Mouse (Mus musculus) neural tube, embryonic 13.5 days (tissue): ENCODE measurements around the gene Gsk3b. TPM values are rescaled to one million over a fixed set of nuclear protein-coding genes. Genes with fewer than 3 reads are reported as not detected.

Source experiments
- ATAC-seq: fragments of 200-750 bp; cut with Nextera tagmentation; 2 replicates; pipeline ENCODE4 v1.8.0; 2017; ENCODE audit warnings: low read depth, mild to moderate bottlenecking, moderate TSS enrichment, moderate library complexity
- H3K27ac ChIP-seq: fragments of 300-500 bp; sonication (generic); replicated peaks from 2 replicates; pipeline ENCODE4 v1.5.1; 2015; ENCODE audit warnings: moderate library complexity, mild to moderate bottlenecking, inconsistent platforms
- H3K27me3 ChIP-seq: fragments of 300-500 bp; sonication (generic); 2 replicates; pipeline ENCODE4 v1.6.1; 2015; ENCODE audit warnings: mild to moderate bottlenecking, inconsistent platforms
- H3K36me3 ChIP-seq: fragments of 300-500 bp; sonication (generic); 2 replicates; pipeline ENCODE4 v1.6.1; 2015; ENCODE audit warnings: mild to moderate bottlenecking, inconsistent platforms
- H3K4me1 ChIP-seq: fragments of 300-500 bp; sonication (generic); replicated peaks from 2 replicates; pipeline ENCODE4 v1.6.1; 2015; ENCODE audit warnings: inconsistent platforms
- H3K4me2 ChIP-seq: fragments of 300-500 bp; sonication (generic); 2 replicates; pipeline ENCODE4 v1.6.1; 2015; ENCODE audit warnings: inconsistent platforms, mild to moderate bottlenecking, moderate library complexity
- H3K4me3 ChIP-seq: fragments of 300-500 bp; sonication (generic); 2 replicates; pipeline ENCODE4 v1.5.1; 2015; ENCODE audit warnings: mild to moderate bottlenecking, inconsistent platforms
- H3K9ac ChIP-seq: fragments of 300-500 bp; sonication (generic); 2 replicates; pipeline ENCODE4 v1.6.1; 2015; ENCODE audit warnings: moderate library complexity, mild to moderate bottlenecking, inconsistent platforms
- H3K9me3 ChIP-seq: fragments of 300-500 bp; sonication (generic); 2 replicates; pipeline ENCODE4 v1.6.1; 2016; ENCODE audit warnings: inconsistent platforms
- WGBS: fragments of 180-500 bp; shearing (Covaris S2); methylation state at CpG from one replicate; pipeline ENCODE4 v1.1.7; 2015; 5-methylcytosine and 5-hydroxymethylcytosine counted together
- polyA plus RNA-seq: library from polyadenylated mRNA; unstranded; fragments of >200 nt; fragmentation: Nextera tagmentation; extraction: Ambion mirVana; gene quantifications from 2 replicates; pipeline ENCODE4 v1.2.1, GENCODE M21; 2015

Gsk3b gene
- polyA plus RNA-seq, 1 experiment from 2014 or later = 158 TPM

DNA sequence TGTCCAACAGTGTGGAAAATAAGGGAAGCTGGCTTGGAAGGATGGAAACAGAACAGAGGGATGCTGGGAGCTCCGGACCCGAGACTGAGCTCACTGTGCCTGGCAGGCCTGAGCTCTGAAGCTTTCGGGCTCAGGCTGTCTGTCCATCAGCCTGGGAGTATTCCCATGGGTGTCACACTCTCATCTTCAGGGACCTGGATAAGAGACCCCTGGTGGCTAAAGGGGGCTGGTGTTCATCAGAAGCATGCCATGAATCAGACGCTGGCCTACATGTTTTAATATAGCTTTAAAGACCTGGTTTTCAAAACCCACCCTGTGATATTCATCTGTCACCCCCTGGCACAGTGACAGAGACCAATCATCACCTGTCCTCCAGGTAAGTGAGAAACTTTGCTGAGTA lies 166.3 kb downstream of the Gsk3b start:
- H3K36me3 ChIP-seq = no peaks in the 10 kb centered on the region
- H3K9me3 ChIP-seq = no peaks in the 10 kb centered on the region
- H3K27ac ChIP-seq = no peak overlapping the region
- WGBS = 80% methylated on average over 4 of the region's 4 CpGs
- H3K9ac ChIP-seq = no peak overlapping the region
- ATAC-seq = no peak
- no peak overlapping the region for H3K4me2 ChIP-seq
- no peaks in the 10 kb centered on the region for H3K4me1 ChIP-seq
- H3K4me3 ChIP-seq = no peak overlapping the region
- no peaks in the 10 kb centered on the region for H3K27me3 ChIP-seq

DNA sequence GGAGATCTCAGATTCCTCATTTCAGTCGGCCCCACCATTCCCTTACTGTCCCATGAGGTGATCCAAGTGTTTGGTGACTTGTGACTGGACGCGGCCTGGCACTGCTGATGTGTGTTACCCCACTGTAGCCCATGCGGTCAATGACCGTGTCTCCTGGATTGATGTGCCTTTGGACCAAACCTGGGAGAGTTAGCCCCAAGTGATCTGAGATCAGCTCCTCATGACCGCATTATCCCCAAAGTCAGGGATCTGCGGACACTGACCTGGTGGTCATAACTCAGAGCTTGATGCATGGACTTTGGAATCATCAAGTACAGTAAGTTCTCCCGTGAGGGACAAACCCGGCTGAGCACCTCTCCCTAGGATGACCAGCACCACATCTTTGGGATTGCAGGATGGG lies 167.1 kb downstream of the Gsk3b start:
- no peak overlapping the region for H3K27ac ChIP-seq
- no peak for ATAC-seq
- no peak overlapping the region for H3K4me2 ChIP-seq
- H3K9ac ChIP-seq = no peak overlapping the region
- H3K9me3 ChIP-seq = no peaks in the 10 kb centered on the region
- no peaks in the 10 kb centered on the region for H3K4me1 ChIP-seq
- H3K36me3 ChIP-seq = no peaks in the 10 kb centered on the region
- 92% methylated on average over 9 of the region's 9 CpGs for WGBS
- no peaks in the 10 kb centered on the region for H3K27me3 ChIP-seq
- no peak overlapping the region for H3K4me3 ChIP-seq

DNA sequence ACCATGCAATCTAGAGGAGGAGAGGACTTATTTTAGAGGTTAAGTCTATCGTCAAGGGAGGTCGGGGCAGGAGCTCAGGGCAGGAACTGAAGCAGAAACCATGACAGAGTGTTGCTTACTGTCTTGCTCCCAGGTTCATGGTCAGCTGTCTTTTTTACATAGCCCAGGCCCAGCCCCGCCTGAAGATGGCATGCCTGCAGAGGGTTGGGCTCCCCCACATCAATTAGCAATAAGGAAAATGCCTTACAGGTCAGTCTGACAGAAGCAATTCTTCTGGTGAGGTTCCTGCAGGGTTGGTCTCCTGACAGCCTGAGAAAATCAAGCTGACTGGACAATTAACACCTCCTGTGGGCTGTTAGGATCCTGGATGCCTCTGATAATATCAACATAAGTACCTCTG lies 182.8 kb downstream of the Gsk3b start:
- Histone ChIP-seq H3K27me3 (no peaks in the 10 kb centered on the region), H3K27ac (no peak overlapping the region), H3K9me3 (no peaks in the 10 kb centered on the region), H3K4me2 (no peak overlapping the region), H3K9ac (no peak overlapping the region), H3K36me3 (no peaks in the 10 kb centered on the region), H3K4me1 (peaks cover 10% of the 10 kb centered on the region; the same call in 1 of the 2 replicates), H3K4me3 (no peak overlapping the region)
- no peak for ATAC-seq
- WGBS = 81% methylated on average over 3 of the region's 3 CpGs

DNA sequence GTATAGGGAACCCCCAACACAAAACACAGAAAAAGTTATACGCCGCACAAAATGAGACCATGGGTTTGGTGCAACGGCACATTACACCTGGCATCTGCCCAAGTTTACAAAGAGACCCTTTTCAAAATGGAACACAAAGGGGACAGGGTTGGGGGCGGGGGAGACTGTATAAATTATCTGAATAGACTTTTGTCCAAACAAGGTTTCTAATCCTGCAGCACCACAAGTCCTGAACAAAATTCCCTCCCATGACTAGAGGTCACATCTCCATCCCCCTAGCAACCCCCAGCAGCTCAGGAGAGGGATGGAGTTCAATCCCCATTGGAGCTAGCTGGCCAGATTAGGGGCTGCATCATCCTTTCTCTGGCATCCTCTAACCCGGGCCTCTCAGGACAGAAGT lies 183.7 kb downstream of the Gsk3b start:
- Histone ChIP-seq H3K9me3 (no peaks in the 10 kb centered on the region), H3K4me2 (no peak overlapping the region), H3K4me1 (peaks cover 10% of the 10 kb centered on the region; the same call in 1 of the 2 replicates), H3K27me3 (no peaks in the 10 kb centered on the region), H3K4me3 (no peak overlapping the region), H3K36me3 (no peaks in the 10 kb centered on the region), H3K27ac (no peak overlapping the region), H3K9ac (no peak overlapping the region)
- ATAC-seq = no peak
- WGBS = 29% methylated on average over 5 of the region's 5 CpGs

DNA sequence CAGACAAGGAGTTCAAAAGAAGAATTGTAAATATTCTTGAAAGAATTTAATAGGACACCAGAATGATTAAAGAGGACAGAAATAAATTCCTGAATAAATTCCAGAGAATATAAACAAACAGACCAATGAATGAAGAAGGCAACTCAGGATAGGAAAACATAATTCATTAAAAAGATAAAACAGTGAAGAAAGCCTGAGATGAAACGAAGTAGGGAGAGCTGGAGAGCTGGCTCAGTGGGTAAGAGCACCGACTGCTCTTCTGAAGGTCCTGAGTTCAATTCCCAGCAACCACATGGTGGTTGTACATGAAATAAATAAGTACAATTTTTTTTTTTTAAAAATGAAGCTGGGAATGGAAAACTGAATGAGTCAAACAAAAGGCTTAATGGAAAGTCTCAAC lies 185.9 kb downstream of the Gsk3b start:
- Histone ChIP-seq H3K27ac (no peak overlapping the region), H3K4me3 (no peak overlapping the region), H3K9ac (no peak overlapping the region), H3K4me1 (peaks cover 10% of the 10 kb centered on the region; the same call in 1 of the 2 replicates), H3K36me3 (no peaks in the 10 kb centered on the region), H3K27me3 (no peaks in the 10 kb centered on the region), H3K9me3 (no peaks in the 10 kb centered on the region), H3K4me2 (no peak overlapping the region)
- 73% methylated on average over 2 of the region's 2 CpGs for WGBS
- ATAC-seq = no peak

DNA sequence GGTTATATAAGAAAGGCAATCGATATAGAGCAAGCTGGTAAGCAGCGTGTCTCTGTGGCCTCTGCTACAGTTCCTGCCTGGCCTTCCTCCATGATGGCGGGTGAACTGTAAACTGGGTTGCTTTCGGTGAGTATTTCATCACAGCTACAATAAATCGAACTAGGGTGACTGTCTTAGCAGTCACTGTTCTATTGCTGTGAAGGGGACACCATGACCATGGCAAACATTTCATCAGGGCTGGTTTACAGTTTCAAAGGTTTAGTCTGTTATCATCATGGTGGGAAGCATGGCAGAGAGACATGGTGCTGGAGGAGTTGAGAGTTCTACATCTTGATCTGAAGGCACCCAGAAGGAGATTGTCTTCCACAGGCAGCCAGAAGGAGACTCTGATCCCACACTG lies 191.0 kb downstream of the Gsk3b start:
- no peak overlapping the region for H3K27ac ChIP-seq
- 95% methylated on average over 5 of the region's 5 CpGs for whole genome bisulfite sequencing
- no peak overlapping the region for H3K4me3 ChIP-seq
- no peak for ATAC-seq
- H3K9ac ChIP-seq = no peak overlapping the region
- H3K36me3 ChIP-seq = no peaks in the 10 kb centered on the region
- no peaks in the 10 kb centered on the region for H3K27me3 ChIP-seq
- no peaks in the 10 kb centered on the region for H3K9me3 ChIP-seq
- H3K4me1 ChIP-seq = peaks cover 8% of the 10 kb centered on the region
- H3K4me2 ChIP-seq = no peak overlapping the region

DNA sequence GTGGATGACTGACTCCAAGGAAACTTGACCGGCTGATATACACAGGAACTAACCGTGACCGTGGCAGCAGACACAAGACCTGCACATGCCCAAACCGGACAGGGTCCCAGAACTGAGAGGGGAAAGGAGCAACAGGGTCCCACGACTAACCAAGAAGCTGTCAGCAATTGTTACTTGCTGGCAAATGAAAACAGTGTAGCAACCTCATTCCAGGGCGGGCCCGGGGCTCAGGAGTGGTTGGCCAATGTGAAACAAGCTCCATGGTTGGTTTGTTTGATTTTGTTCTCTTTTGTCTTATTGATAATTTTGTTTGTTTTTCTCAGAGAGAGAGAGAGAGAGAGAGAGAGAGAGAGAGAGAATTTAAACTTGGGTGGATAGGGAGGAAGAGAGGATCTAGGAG lies 192.2 kb downstream of the Gsk3b start:
- peaks cover 8% of the 10 kb centered on the region for H3K4me1 ChIP-seq
- H3K9me3 ChIP-seq = no peaks in the 10 kb centered on the region
- no peak overlapping the region for H3K9ac ChIP-seq
- no peak overlapping the region for H3K27ac ChIP-seq
- H3K4me3 ChIP-seq = no peak overlapping the region
- H3K36me3 ChIP-seq = no peaks in the 10 kb centered on the region
- H3K4me2 ChIP-seq = no peak overlapping the region
- 85% methylated on average over 7 of the region's 7 CpGs for WGBS
- H3K27me3 ChIP-seq = no peaks in the 10 kb centered on the region
- ATAC-seq = no peak

DNA sequence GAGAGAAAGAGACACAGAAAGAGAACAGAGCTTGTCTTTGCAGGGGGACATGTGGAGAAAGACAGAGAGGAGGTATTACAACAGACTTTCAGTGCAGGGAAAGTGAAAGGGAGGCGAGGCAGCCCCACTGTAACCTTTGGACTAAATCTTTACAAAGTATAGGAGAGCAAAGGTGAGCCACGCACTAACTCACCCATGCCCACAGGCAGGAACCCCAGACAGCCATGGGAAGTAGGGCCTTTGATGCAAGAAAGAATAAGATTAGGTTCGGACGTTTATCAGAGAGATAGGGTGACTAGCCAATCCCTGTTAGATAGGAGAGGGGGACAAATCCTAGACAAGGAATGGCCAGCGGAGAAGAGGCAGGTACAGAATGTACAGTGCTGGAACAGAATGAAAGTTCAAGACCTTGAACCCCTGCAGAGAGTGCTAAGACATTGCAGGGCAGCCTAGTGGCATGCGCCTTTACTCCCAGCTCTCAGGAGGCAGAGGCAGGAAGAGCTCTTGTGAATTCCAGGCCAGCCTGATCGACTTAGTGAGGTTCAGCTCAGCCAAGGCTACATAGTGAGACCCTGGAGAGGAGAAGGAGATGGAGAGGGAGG lies 193.9 kb downstream of the Gsk3b start:
- H3K4me2 ChIP-seq = no peak overlapping the region
- H3K9me3 ChIP-seq = no peaks in the 10 kb centered on the region
- WGBS = 85% methylated on average over 7 of the region's 7 CpGs
- H3K27ac ChIP-seq = no peak overlapping the region
- ATAC-seq = no peak
- H3K27me3 ChIP-seq = no peaks in the 10 kb centered on the region
- no peak overlapping the region for H3K4me3 ChIP-seq
- peaks cover 8% of the 10 kb centered on the region for H3K4me1 ChIP-seq
- no peak overlapping the region for H3K9ac ChIP-seq
- H3K36me3 ChIP-seq = no peaks in the 10 kb centered on the region

DNA sequence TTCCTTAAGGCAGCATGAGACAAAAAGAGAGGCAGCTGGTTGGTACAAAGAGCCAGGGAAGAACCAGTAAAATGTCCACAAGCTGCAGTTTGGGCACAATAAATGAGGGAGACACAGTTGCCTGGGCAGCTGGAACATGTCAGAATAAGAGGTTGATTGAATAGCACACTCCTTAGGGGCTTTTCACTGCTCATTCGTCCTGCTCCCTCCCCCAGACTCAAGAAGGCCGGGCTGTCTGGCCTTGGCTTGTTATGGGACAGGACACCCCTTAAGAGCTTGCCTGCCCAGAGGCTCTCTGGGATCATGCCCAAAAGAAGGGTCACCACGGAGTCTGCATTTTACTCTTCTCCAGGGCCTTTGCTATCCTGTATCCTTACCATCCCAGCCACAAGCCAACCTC lies 194.5 kb downstream of the Gsk3b start:
- Histone ChIP-seq H3K36me3 (no peaks in the 10 kb centered on the region), H3K27ac (no peak overlapping the region; the same call in 1 of the 2 replicates)
- 11% methylated on average over 3 of the region's 3 CpGs for WGBS

DNA sequence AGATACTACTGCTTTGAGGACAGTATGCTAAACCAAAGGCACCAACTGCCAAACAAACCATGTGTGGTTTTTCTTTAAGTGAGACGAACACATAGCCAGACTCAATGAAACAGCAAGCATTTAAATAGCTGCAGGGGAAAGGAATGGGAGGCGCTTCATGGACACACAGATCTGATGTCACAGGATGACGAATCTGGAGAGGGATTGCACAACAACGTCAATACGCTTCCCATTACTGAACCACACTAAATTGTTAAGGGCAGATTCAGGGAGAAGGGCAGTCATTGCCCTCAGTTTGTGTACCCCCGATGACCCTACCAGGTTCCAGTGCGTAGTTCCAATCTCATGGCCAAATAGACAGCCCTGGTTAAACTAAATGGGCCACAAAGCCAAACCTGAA lies 197.0 kb downstream of the Gsk3b start:
- no peak overlapping the region for H3K27ac ChIP-seq
- H3K36me3 ChIP-seq = no peaks in the 10 kb centered on the region
- no peak overlapping the region for H3K9ac ChIP-seq
- WGBS = 75% methylated on average over 7 of the region's 7 CpGs
- no peaks in the 10 kb centered on the region for H3K27me3 ChIP-seq
- ATAC-seq = no peak
- no peaks in the 10 kb centered on the region for H3K9me3 ChIP-seq
- H3K4me2 ChIP-seq = no peak overlapping the region
- peaks cover 8% of the 10 kb centered on the region for H3K4me1 ChIP-seq
- no peak overlapping the region for H3K4me3 ChIP-seq

More for the DNA sequence above, 194.5 kb downstream of the Gsk3b start:
- Histone ChIP-seq H3K4me1 (peaks cover 8% of the 10 kb centered on the region), H3K27me3 (no peaks in the 10 kb centered on the region), H3K9ac (no peak overlapping the region), H3K4me2 (no peak overlapping the region), H3K4me3 (no peak overlapping the region), H3K9me3 (no peaks in the 10 kb centered on the region)
- no peak for ATAC-seq

DNA sequence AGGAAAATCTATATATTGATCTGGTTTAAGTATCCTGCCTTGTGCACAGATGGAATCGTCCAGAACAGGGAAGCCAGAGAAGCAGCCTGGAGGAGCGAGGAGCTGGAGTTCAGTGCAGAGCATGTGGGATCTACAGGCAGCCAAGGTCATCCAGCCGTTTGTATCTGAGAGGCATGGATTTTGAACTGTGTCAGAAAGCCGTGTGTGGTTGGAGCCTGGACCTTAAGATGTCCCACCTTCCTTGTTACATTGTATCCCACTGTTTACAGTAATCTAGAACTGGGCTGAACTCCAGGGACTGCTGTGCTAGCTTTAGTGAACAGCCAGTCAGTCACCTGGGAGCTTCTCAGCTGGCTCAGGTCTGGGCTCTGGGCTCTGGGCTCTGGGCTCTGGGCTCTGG lies 197.7 kb downstream of the Gsk3b start:
- Histone ChIP-seq H3K27me3 (no peaks in the 10 kb centered on the region), H3K27ac (no peak overlapping the region), H3K36me3 (no peaks in the 10 kb centered on the region), H3K9ac (no peak overlapping the region), H3K4me1 (peaks cover 8% of the 10 kb centered on the region), H3K4me3 (no peak overlapping the region), H3K4me2 (no peak overlapping the region), H3K9me3 (no peaks in the 10 kb centered on the region)
- WGBS = 85% methylated on average over 4 of the region's 4 CpGs
- ATAC-seq = no peak

DNA sequence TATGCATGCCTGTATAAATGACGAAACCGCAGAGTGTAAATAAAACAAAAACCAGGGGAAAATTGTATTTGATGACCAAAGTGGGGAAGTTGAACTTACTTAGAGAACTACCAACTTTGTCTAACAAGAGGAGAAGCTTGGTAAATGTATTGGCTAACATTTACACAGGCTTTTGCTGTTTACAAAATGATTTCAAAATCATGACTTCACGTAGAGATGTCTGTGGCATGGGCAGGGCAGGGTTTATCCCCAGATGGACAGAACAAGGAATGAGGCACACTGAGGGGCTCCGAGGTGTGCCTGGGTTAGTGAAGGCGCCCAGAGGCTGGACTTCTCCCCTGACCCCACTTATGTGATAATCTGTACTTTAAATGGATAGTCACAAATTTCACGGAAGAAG lies 198.6 kb downstream of the Gsk3b start:
- H3K4me1 ChIP-seq = peaks cover 8% of the 10 kb centered on the region
- no peak overlapping the region for H3K27ac ChIP-seq
- no peak overlapping the region for H3K4me3 ChIP-seq
- no peaks in the 10 kb centered on the region for H3K27me3 ChIP-seq
- H3K9ac ChIP-seq = no peak overlapping the region
- H3K36me3 ChIP-seq = no peaks in the 10 kb centered on the region
- H3K9me3 ChIP-seq = no peaks in the 10 kb centered on the region
- H3K4me2 ChIP-seq = no peak overlapping the region
- 90% methylated on average over 6 of the region's 6 CpGs for WGBS
- no peak for ATAC-seq

DNA sequence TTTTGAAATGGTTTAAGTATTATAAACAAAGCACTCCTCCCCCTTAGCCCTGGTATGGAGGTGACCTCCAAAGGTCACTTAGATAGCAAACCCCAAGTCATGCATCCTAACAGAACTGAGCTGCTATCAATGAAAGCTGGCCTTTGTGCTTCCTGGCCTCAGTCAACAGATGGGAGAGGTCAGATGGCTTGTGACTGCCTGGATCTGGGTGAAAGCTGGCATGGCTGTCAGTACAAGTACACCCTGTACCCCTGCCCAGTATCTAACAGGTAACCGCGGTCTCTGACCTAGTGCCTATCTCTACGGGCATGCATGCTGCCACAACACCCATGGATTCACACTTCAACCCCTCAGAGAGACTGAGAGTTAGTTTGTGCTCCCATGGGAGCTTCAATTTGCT lies 199.0 kb downstream of the Gsk3b start:
- H3K27me3 ChIP-seq = no peaks in the 10 kb centered on the region
- H3K4me2 ChIP-seq = no peak overlapping the region
- H3K4me3 ChIP-seq = no peak overlapping the region
- 90% methylated on average over 3 of the region's 3 CpGs for WGBS
- no peak overlapping the region for H3K9ac ChIP-seq
- no peak for ATAC-seq
- peaks cover 8% of the 10 kb centered on the region for H3K4me1 ChIP-seq
- no peaks in the 10 kb centered on the region for H3K9me3 ChIP-seq
- no peak overlapping the region for H3K27ac ChIP-seq
- no peaks in the 10 kb centered on the region for H3K36me3 ChIP-seq
